Mouse (Mus musculus): ENCODE data around the gene Eef1akmt3. TPM values are rescaled to one million over a fixed set of nuclear protein-coding genes. Genes with fewer than 3 reads are reported as not detected.
A peak's percentile ranks its signal among the peaks of the same experiment; 100 is the strongest.

Gene Eef1akmt3
- polyA plus RNA-seq, 1 experiment = 0.34 TPM

DNA sequence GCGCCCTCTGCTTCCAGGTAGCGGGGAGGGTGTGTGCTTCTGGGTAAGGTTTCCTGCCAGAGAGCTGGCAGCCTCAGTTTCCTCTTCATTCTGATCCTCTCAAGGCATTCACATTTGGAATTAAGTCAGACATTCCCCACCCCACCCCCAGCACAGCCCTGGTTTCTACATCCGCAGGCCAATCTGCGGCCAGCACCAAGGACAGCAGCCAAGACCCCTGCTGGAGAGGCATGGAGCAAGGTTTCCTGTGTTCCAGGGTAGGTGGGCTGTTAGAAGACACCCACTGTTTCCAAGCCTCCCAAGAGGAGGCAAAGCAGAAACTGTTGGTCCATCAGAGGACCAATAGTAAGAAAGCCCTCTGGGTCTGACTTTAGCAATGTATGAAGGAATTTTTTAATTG, 13.3 kb upstream of the Eef1akmt3 start:
- Histone ChIP-seq H3K4me1 (ENCODE audit: control insufficient read depth, insufficient read depth, low read length) (peaks cover 4% of the 10 kb centered on the region), H3K27ac (ENCODE audit: insufficient read depth, low read depth, low read length) (no peak overlapping the region), H3K4me3 (ENCODE audit: insufficient read depth, low read length) (no peak overlapping the region)
- TF ChIP-seq CTCF (IDR thresholded peaks at IDR 0.05; ENCODE audit: low read depth, low read length) (no peak), POLR2A (IDR thresholded peaks at IDR 0.05; ENCODE audit: borderline replicate concordance, low read depth, low read length) (no peak)

DNA sequence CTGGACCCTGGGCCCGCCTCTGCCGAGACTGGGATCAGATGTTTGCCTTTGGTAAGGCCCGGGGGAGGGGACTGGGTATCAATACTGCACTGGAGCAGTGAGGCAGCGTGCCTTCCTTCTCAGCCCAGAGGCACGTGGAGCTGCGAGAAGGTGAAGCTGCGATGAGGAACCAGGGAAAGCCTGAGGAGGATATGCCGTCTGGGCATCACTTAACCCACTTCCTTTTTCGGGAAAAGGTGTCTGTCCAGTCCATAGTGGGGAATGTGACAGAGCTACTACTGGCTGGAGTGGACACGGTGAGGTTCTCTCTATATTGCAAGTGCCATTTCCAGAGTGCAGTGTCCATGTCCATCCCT, 8.8 kb upstream of the Eef1akmt3 start:
- Histone ChIP-seq H3K4me1 (ENCODE audit: control insufficient read depth, insufficient read depth, low read length) (peaks cover 7% of the 10 kb centered on the region), H3K27ac (ENCODE audit: insufficient read depth, low read depth, low read length) (no peak overlapping the region), H3K4me3 (ENCODE audit: insufficient read depth, low read length) (no peak overlapping the region)
- TF ChIP-seq POLR2A (IDR thresholded peaks at IDR 0.05; ENCODE audit: borderline replicate concordance, low read depth, low read length) (no peak), CTCF (IDR thresholded peaks at IDR 0.05; ENCODE audit: low read depth, low read length) (no peak)

DNA sequence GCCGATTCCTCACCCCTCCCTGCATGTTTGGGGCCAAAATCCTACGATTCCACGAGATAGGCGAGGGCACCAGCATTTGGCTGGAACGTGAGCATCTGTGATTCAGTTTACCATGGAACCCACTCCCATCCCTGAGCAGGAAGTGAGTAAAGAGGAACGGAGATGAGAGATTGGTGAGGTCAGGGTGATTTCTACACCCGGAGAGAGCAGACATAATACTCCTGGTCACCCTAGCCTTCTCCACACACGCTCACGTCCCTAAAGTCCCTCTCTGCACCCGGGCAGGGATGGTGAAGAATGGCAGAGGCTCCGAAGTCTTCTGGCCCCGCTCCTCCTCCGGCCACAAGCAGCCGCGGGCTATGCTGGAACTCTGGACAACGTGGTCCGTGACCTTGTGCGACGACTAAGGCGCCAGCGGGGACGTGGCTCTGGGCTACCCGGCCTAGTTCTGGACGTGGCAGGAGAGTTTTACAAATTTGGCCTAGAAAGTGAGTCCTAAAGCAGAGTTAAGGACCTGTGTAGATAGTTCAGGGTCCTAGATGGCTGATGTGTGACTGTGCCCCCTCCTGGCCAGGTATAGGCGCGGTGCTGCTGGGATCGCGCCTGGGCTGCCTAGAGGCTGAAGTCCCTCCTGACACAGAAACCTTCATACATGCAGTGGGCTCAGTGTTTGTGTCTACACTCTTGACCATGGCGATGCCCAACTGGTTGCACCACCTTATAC, 8.2 kb upstream of the Eef1akmt3 start:
- TF ChIP-seq CTCF (IDR thresholded peaks at IDR 0.05; ENCODE audit: low read depth, low read length) (0 out of 2 replicates have a peak, but pooled peaks have one; percentile 20), POLR2A (IDR thresholded peaks at IDR 0.05; ENCODE audit: borderline replicate concordance, low read depth, low read length) (no peak)
- Histone ChIP-seq H3K27ac (ENCODE audit: insufficient read depth, low read depth, low read length) (no peak overlapping the region), H3K4me3 (ENCODE audit: insufficient read depth, low read length) (peak overlapping the region; percentile 23), H3K4me1 (ENCODE audit: control insufficient read depth, insufficient read depth, low read length) (peaks cover 7% of the 10 kb centered on the region)

DNA sequence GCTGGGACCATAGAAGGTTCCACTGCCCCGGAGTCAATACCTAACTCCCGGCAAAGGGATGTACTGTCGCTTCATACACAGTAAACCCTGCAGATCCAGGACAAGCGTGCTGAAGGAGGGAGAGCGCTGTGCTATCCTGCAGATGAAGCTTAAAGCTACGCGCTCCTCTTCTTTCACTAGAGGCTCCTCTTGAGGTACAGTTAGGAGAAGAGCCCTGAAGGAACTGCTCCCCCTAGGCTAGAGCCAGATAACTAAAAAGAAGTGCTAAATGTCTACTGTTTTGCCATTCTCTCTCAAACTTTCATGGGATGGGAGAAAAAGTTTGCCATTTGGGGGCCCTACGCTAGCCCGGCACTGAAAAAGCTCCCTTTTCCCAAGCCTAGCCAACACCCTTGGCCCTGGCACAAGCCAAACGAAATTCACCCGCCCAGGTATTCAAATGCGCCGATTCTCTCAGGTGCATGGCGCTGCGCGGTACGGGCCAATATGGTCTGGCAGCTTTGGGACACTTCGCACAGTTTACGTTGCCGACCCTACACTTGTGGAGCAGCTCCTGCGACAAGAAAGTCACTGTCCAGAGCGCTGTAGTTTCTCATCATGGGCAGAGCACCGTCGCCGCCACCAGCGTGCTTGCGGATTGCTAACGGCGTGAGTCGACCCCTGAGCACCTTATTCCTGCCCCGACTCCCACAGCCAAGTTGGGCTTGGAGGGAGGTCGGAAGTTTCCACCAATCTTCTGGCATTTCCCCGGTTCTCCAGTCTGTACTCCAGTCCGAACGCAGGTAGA, 7.5 kb upstream of the Eef1akmt3 start:
- H3K4me3 ChIP-seq (ENCODE audit: insufficient read depth, low read length) = peak overlapping the region; percentile 23
- no peak for TF ChIP-seq CTCF (IDR thresholded peaks at IDR 0.05; ENCODE audit: low read depth, low read length)
- TF ChIP-seq POLR2A (IDR thresholded peaks at IDR 0.05; ENCODE audit: borderline replicate concordance, low read depth, low read length) = no peak

DNA sequence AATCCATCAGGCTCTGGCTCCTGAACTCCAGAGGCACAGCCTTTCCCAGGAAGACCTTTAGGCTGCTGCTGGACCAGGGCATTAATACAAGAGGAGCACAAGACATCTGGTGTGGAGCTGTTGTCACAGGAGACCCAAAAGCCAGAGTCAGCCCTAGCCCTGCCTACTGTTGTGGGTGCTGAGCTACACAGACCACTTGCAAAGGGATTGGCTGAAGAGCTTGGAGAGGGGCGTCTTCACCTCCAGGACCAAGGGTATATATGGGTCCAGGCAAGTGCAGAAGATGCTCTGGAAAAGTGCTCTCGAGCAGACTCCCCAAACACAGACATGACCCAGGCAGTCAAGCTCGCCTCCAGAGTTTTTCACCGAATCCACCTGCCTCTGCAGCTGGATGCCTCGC, 6.6 kb upstream of the Eef1akmt3 start, which contains the start of gene Cyp27b1:
Gene Cyp27b1 (plus strand): TSS at position 297 of the 400 bp plus-strand sequence.
- peaks cover 10% of the 10 kb centered on the region for H3K4me1 ChIP-seq (ENCODE audit: control insufficient read depth, insufficient read depth, low read length)
- no peak within 1 kb of the TSS for H3K27ac ChIP-seq (ENCODE audit: insufficient read depth, low read depth, low read length)
- TF ChIP-seq POLR2A (IDR thresholded peaks at IDR 0.05; ENCODE audit: borderline replicate concordance, low read depth, low read length) = no peak
- no peak for TF ChIP-seq CTCF (IDR thresholded peaks at IDR 0.05; ENCODE audit: low read depth, low read length)
- peak within 1 kb of the TSS; percentile 23 for H3K4me3 ChIP-seq (ENCODE audit: insufficient read depth, low read length)

More for the DNA sequence above, 7.5 kb upstream of the Eef1akmt3 start:
- no peak overlapping the region for H3K27ac ChIP-seq (ENCODE audit: insufficient read depth, low read depth, low read length)
- H3K4me1 ChIP-seq (ENCODE audit: control insufficient read depth, insufficient read depth, low read length) = peaks cover 7% of the 10 kb centered on the region

DNA sequence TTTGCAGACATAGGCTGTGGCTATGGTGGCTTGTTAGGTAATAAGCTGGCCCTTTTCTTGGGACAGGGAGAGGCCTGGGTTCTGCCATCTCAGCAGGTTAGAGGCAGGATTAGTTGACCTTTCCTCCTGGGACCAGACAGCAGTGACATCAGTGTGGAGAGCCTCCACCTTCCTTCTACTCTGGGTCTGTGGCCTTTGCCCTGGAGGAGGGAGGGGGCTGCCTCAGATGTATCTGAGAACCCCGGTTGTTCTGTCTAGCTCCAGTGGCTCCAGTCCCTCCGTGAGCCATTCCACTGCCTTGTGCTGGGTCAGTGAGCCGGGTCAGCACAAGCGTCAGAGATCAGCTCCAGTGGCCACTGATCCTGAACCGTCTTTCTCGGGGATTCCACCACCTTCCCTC, 1.9 kb upstream of the Eef1akmt3 start:
- no peak overlapping the region for H3K27ac ChIP-seq (ENCODE audit: insufficient read depth, low read depth, low read length)
- H3K4me1 ChIP-seq (ENCODE audit: control insufficient read depth, insufficient read depth, low read length) = peaks cover 9% of the 10 kb centered on the region
- no peak for TF ChIP-seq POLR2A (IDR thresholded peaks at IDR 0.05; ENCODE audit: borderline replicate concordance, low read depth, low read length)
- no peak for TF ChIP-seq CTCF (IDR thresholded peaks at IDR 0.05; ENCODE audit: low read depth, low read length)
- no peak overlapping the region for H3K4me3 ChIP-seq (ENCODE audit: insufficient read depth, low read length)

DNA sequence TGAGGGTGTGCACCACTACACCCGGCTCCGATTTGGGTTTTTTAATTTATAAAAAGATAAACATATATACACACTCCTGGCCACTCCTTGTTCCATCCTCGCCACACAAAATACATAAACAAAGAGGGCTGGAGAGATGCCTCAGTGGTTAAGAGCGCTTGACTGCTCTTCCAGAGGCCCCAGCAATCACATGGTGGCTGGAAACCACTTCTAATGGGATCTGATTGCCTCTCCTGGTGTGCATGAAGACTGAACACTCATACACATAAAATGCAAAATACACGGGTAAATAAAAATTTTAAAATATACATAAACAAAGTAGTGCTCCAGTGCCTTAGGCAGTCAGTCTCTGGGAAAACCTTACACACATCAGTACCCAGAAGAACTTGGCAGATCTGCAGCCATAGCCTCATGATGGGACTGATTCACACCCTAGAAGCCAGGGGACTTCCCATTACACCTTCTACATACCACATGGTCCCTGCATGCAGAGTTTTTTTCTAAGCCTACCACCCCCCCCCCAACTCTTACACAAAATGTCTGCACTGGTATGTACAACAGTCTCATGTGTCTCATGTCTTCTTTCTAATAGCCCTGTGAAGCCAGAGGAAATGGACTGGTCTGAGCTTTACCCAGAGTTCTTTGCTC, 1.3 kb upstream of the Eef1akmt3 start:
- Histone ChIP-seq H3K27ac (ENCODE audit: insufficient read depth, low read depth, low read length) (peak overlapping the region; percentile 31; the same call in 1 of the 2 replicates), H3K4me3 (ENCODE audit: insufficient read depth, low read length) (peak overlapping the region; percentile 99), H3K4me1 (ENCODE audit: control insufficient read depth, insufficient read depth, low read length) (peaks cover 9% of the 10 kb centered on the region)
- no peak for TF ChIP-seq POLR2A (IDR thresholded peaks at IDR 0.05; ENCODE audit: borderline replicate concordance, low read depth, low read length)
- no peak for TF ChIP-seq CTCF (IDR thresholded peaks at IDR 0.05; ENCODE audit: low read depth, low read length)

DNA sequence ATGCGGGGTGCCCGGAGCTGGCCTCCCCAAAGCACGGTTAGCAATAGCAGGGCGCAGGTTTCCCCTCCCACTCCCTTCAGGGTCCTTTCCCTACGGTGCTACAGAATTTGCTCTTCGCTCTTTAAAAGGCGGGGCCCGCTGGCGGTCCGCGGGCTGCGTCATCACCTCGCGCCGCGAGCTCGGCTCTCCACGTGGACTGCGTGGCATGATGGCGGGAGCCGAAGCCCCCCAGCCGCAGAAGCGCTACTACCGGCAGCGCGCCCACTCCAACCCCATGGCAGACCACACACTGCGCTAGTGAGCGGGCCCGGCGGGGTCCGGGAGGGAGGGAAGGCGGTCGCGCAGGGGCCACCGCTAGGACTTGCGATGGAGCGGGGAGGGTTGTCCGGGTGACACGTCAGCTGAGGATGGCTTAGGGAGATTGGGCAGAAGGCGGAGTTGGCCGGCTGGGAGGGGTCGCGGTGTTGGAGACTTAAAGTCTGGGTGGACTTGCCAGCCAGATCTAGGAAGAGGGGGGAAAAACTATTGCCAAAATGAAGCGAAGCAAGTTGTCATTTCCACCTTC, 543 bp upstream of the Eef1akmt3 start:
- H3K4me1 ChIP-seq (ENCODE audit: control insufficient read depth, insufficient read depth, low read length) = peaks cover 9% of the 10 kb centered on the region
- TF ChIP-seq POLR2A (IDR thresholded peaks at IDR 0.05; ENCODE audit: borderline replicate concordance, low read depth, low read length) (no peak), CTCF (IDR thresholded peaks at IDR 0.05; ENCODE audit: low read depth, low read length) (no peak)
- H3K27ac ChIP-seq (ENCODE audit: insufficient read depth, low read depth, low read length) = peak overlapping the region; percentile 36; the same call in 1 of the 2 replicates
- peak overlapping the region; percentile 99 for H3K4me3 ChIP-seq (ENCODE audit: insufficient read depth, low read length)

DNA sequence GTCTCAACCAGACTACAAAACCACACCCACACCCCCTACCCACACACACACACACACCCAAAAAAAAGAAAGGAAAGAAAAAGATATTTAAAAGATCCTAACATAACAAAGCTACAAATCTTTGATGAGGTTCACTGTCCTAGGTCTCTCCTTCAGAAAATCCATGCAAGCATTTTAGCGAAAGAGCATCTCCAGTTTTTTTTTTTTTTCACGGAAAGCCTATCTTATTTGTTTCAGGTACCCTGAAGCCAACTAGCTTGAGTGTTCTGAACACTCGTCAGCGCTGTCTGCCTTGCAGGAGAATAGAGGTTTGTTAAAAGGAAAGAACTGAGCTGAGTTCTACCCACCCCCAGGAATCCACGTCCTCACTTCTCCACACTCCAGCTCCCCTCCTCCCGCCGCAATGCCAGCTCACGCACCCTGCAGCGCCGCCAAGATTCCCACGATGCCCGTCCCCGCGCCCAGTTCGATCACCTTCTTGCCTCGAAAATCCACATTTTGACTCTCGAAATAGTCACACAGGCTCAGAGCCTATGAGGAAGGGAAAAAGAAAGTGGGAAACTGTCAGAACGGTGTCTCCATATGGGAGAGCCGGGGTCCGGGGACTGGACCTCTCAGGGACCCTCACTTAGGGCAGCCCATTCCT, 621 bp downstream of the Eef1akmt3 start:
- H3K27ac ChIP-seq (ENCODE audit: insufficient read depth, low read depth, low read length) = no peak overlapping the region
- H3K4me3 ChIP-seq (ENCODE audit: insufficient read depth, low read length) = peak overlapping the region; percentile 99
- no peak for TF ChIP-seq CTCF (IDR thresholded peaks at IDR 0.05; ENCODE audit: low read depth, low read length)
- TF ChIP-seq POLR2A (IDR thresholded peaks at IDR 0.05; ENCODE audit: borderline replicate concordance, low read depth, low read length) = no peak
- H3K4me1 ChIP-seq (ENCODE audit: control insufficient read depth, insufficient read depth, low read length) = peaks cover 9% of the 10 kb centered on the region
